Mouse (Mus musculus) liver, adult 2 months (tissue): ENCODE data around the gene Napsa. TPM values are rescaled to one million over a fixed set of nuclear protein-coding genes. Genes with fewer than 3 reads are reported as not detected.

ENCODE experiments used
- DNase-seq: peaks from one replicate; pipeline ENCODE4 v3.0.0-alpha.2; 2011; ENCODE audit warnings: low read depth, low spot score; ENCODE audit errors: extremely low read depth
- H3K27ac ChIP-seq: fragments of 200-500 bp; replicated peaks from 2 replicates; pipeline ENCODE4 v1.5.1; 2012; ENCODE audit warnings: low read depth, mild to moderate bottlenecking, control low read depth, inconsistent platforms, low read length; ENCODE audit not compliant: insufficient read depth
- H3K27me3 ChIP-seq: fragments of 200-500 bp; 2 replicates; pipeline ENCODE4 v1.6.1; 2012; ENCODE audit warnings: mild to moderate bottlenecking, moderate library complexity, low read length, inconsistent platforms; ENCODE audit not compliant: control insufficient read depth, insufficient read depth
- H3K36me3 ChIP-seq: fragments of 200-500 bp; 2 replicates; pipeline ENCODE4 v1.6.1; 2012; ENCODE audit warnings: low read length, inconsistent platforms; ENCODE audit not compliant: control insufficient read depth, insufficient read depth
- H3K4me1 ChIP-seq: fragments of 200-500 bp; 2 replicates; pipeline ENCODE4 v1.6.1; 2011; ENCODE audit warnings: low read length; ENCODE audit not compliant: control insufficient read depth, insufficient read depth
- H3K4me3 ChIP-seq: fragments of 200-500 bp; 2 replicates; pipeline ENCODE4 v1.5.1; 2011; ENCODE audit warnings: low read depth, mild to moderate bottlenecking, control low read depth, low read length, moderate library complexity; ENCODE audit not compliant: insufficient read depth
- H3K79me2 ChIP-seq: fragments of 200-500 bp; 2 replicates; pipeline ENCODE4 v1.6.1; 2012; ENCODE audit warnings: inconsistent platforms, mild to moderate bottlenecking, low read length, moderate library complexity; ENCODE audit not compliant: control insufficient read depth, insufficient read depth
- H3K9ac ChIP-seq: fragments of 200-500 bp; 2 replicates; pipeline ENCODE4 v1.6.1; 2012; ENCODE audit warnings: low read depth, mild to moderate bottlenecking, control low read depth, inconsistent platforms, low read length
- CTCF ChIP-seq: fragments of 200-500 bp; IDR thresholded peaks from 2 replicates; pipeline ENCODE4 v1.5.1; 2011; ENCODE audit warnings: low read depth, low read length, control low read depth
- POLR2A ChIP-seq: fragments of 200-500 bp; IDR thresholded peaks from 2 replicates; pipeline ENCODE4 v1.6.1; 2011; ENCODE audit warnings: low read length, control low read depth; ENCODE audit not compliant: insufficient read depth; ENCODE audit errors: extremely low read depth
- WGBS: fragments of 180-500 bp; shearing (Covaris S2); methylation state at CpG from one replicate; pipeline ENCODE4 v1.1.7; 2018; 5-methylcytosine and 5-hydroxymethylcytosine counted together
- polyA plus RNA-seq: library from polyadenylated mRNA; depleted of rRNA; stranded (reverse); fragments of >200 nt; gene quantifications from 2 replicates; pipeline ENCODE4 v1.2.3, GENCODE M21; 2012
- total RNA-seq: library from RNA; depleted of rRNA; stranded (reverse); fragments of >200 nt; gene quantifications from 2 replicates; pipeline ENCODE4 v1.2.3, GENCODE M21; 2014

The Napsa gene
- total and polyA plus RNA-seq, 2 experiments, result 0.65 to 1.7 TPM

DNA sequence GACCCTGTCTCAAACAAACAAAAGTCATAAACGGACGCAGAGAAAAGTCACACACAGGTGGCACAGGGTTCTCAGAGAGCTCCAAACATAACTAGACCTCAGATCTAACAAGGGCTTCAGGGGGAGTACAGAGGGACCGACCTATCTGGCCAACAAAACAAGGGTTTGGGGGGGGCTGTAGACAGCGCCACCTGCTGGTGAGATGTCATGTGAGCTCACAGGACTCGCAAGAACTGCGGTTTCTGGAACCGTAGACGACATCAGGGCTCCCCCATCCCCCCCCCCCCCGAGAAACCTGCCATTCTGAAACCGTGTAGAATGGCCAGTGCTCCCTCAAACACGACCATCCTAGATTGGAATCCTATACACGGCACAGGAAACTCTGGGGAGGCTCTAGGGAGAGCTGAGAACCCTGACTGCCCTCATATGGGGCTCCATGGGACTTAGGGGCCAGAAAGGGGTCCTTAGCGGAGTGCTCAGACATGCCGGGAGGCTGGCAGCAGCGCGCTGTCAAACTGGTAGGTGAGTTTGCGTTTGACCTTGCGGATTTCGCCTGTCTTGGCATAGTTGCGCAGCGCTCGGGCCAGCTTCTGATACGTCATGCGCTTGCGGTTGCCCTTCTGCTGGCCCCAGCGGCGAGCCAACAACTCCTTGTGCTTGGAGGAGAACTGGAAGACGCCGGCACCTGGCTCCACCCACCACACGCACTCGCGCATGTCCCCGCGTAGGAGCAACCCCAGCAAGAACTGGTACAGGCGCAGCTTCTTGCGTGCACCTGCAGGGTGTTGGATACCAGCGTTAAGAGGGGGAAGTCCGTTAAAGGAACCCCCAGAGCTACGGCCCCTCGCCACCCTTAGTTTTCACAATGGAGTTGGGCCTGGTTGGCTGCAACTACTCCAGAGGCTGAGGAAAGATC lies 44.4 kb upstream of the Napsa start:
- peak overlapping the region; percentile 40 for H3K9ac ChIP-seq
- no peak overlapping the region for H3K27ac ChIP-seq
- H3K4me1 ChIP-seq, result no peaks in the 10 kb centered on the region
- H3K79me2 ChIP-seq, result no peaks in the 10 kb centered on the region
- H3K4me3 ChIP-seq, result peak overlapping the region; percentile 46
- WGBS, result 9% methylated on average over 40 of the region's 40 CpGs
- 0 out of 2 replicates have a peak, but pooled peaks cover 3% of the 10 kb centered on the region for H3K27me3 ChIP-seq
- TF ChIP-seq POLR2A (no peak), CTCF (peak; percentile 84)
- peak; percentile 60 for DNase-seq
- no peaks in the 10 kb centered on the region for H3K36me3 ChIP-seq

GRCm38 (mm10) chr7:44529518-44529917 lies 42.7 kb upstream of the Napsa start:
- Histone ChIP-seq H3K9ac (no peak overlapping the region), H3K27ac (no peak overlapping the region), H3K79me2 (no peaks in the 10 kb centered on the region), H3K4me3 (no peak overlapping the region), H3K4me1 (no peaks in the 10 kb centered on the region), H3K36me3 (no peaks in the 10 kb centered on the region), H3K27me3 (0 out of 2 replicates have a peak, but pooled peaks cover 3% of the 10 kb centered on the region)
- no peak for DNase-seq
- no peak for TF ChIP-seq CTCF
- no peak for TF ChIP-seq POLR2A
- WGBS, result 76% methylated on average over 5 of the region's 5 CpGs

- H3K4me1 ChIP-seq, result no peaks in the 10 kb centered on the region
- H3K79me2 ChIP-seq, result no peaks in the 10 kb centered on the region
- H3K27ac ChIP-seq, result no peak overlapping the region
- no peak for DNase-seq
- no peak for TF ChIP-seq CTCF
- TF ChIP-seq POLR2A, result no peak
- no peaks in the 10 kb centered on the region for H3K36me3 ChIP-seq
- H3K4me3 ChIP-seq, result no peak overlapping the region
- H3K9ac ChIP-seq, result no peak overlapping the region
- H3K27me3 ChIP-seq, result no peaks in the 10 kb centered on the region
- WGBS, result 78% methylated on average over 3 of the region's 3 CpGs
Measured at GRCm38 (mm10) chr7:44530507-44530906, 41.7 kb upstream of the Napsa start.

DNA sequence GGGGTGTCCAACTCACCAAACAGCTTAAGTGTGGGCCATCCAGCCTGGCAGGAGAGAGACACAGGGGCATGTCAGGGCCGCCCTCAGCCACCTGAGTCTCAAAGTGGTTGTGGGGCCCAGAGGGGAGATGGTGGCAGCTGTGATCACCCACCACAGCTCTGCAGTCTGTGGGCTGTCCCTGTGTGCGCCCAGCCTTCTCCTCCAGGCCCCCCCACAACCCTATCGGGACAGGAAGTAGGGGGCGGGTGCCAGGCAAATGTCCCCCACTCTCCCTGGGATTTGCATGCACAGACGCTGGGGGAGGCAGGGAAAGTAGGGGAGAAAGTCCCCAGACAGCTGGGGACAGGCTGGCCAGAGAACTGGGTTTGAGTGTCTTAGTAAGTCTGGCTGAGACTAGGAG lies 41.0 kb upstream of the Napsa start:
- no peak overlapping the region for H3K27ac ChIP-seq
- WGBS, result 60% methylated on average over 5 of the region's 5 CpGs
- DNase-seq, result no peak

GRCm38 (mm10) chr7:44531946-44532732 lies 40.0 kb upstream of the Napsa start, which contains the start of gene Spib:
TSS of gene Spib (minus strand) at chr7:44532071.
- 83% methylated on average over 4 of the region's 4 CpGs for WGBS
- Histone ChIP-seq H3K9ac (no peak within 1 kb of the TSS), H3K4me1 (no peaks in the 10 kb centered on the region), H3K4me3 (no peak within 1 kb of the TSS), H3K36me3 (no peaks in the 10 kb centered on the region), H3K79me2 (no peaks in the 10 kb centered on the region), H3K27ac (no peak within 1 kb of the TSS), H3K27me3 (no peaks in the 10 kb centered on the region)
- no peak for TF ChIP-seq CTCF
- no peak for TF ChIP-seq POLR2A
- DNase-seq, result no peak

More for the DNA sequence above, 41.0 kb upstream of the Napsa start:
- H3K4me3 ChIP-seq, result no peak overlapping the region
- H3K27me3 ChIP-seq, result no peaks in the 10 kb centered on the region
- no peaks in the 10 kb centered on the region for H3K79me2 ChIP-seq
- no peaks in the 10 kb centered on the region for H3K4me1 ChIP-seq
- H3K9ac ChIP-seq, result no peak overlapping the region
- H3K36me3 ChIP-seq, result no peaks in the 10 kb centered on the region
- TF ChIP-seq POLR2A (no peak), CTCF (no peak)
